In genomic region chr17:8463482-8464128, GRCm38 (mm10) we compare ENCODE assay signal across 8 mouse cellular contexts. TPM values are rescaled to one million over a fixed set of nuclear protein-coding genes. Genes with fewer than 3 reads are reported as not detected.
DNase-seq lines count a peak whose midpoint lies in the region; ATAC-seq and TF ChIP-seq lines count a peak whose summit lies in the region.

No protein-coding gene starts in this region.

- H3K4me1 ChIP-seq in thymus, adult 2 months (replicated peaks; ENCODE audit: control insufficient read depth, insufficient read depth, low read length) = no peaks in the 10 kb centered on the region
- H3K4me1 ChIP-seq in forebrain, embryonic 13.5 days = 0 out of 2 replicates have a peak, but pooled peaks cover 2% of the 10 kb centered on the region
- H3K4me1 ChIP-seq in intestine, embryonic 15.5 days (replicated peaks) = 0 out of 2 replicates have a peak, but pooled peaks cover 2% of the 10 kb centered on the region
- H3K4me1 ChIP-seq in midbrain, embryonic 14.5 days (ENCODE audit: control insufficient read depth, insufficient read depth, low read length) = no peaks in the 10 kb centered on the region

- peak; percentile 46 for DNase-seq in thymus, adult 2 months
- DNase-seq in thymus, adult 18-20 months = no peak
- DNase-seq in c-Kit-positive CD71-positive TER-119-negative erythroid progenitor cells, embryonic 14.5 days (ENCODE audit: low read depth) = peak; percentile 48
- DNase-seq in left cerebral cortex, postnatal 10 days (ENCODE audit: extremely low spot score in 1 of 2, low spot score in 2 of 2) = peak; percentile 53 to 57
- DNase-seq in midbrain, embryonic 14.5 days = peak; percentile 94
- DNase-seq in spleen, postnatal 10 days (ENCODE audit: low spot score in 2 of 2) = peak; percentile 11 to 61

- H3K27ac ChIP-seq in thymus, adult 2 months (ENCODE audit: control insufficient read depth, insufficient read depth, low read length) = no peak overlapping the region
- H3K27ac ChIP-seq in forebrain, embryonic 13.5 days = no peak overlapping the region
- H3K27ac ChIP-seq in intestine, embryonic 15.5 days = no peak overlapping the region
- H3K27ac ChIP-seq in midbrain, embryonic 14.5 days (replicated peaks; ENCODE audit: low read depth, low read length) = no peak overlapping the region

- no peak overlapping the region for H3K9ac ChIP-seq in forebrain, embryonic 13.5 days
- H3K9ac ChIP-seq in intestine, embryonic 15.5 days = no peak overlapping the region
- H3K9ac ChIP-seq in midbrain, embryonic 14.5 days (replicated peaks; ENCODE audit: low read length) = no peak overlapping the region

- ATAC-seq in forebrain, embryonic 13.5 days = peak; percentile 75
- peak; percentile 56; the same call in 1 of the 2 replicates for ATAC-seq in intestine, embryonic 15.5 days
- ATAC-seq in midbrain, embryonic 14.5 days (ENCODE audit: low FRiP score, low TSS enrichment) = peak; percentile 63

- intact Hi-C loops in left cerebral cortex, postnatal 10 days (cut with DNase I) = loop anchor here (5.0 to 10.0 kb wide), 2 partner anchors 201 to 471 kb away; no protein-coding TSS in a partner anchor

- H3K9me3 ChIP-seq in forebrain, embryonic 13.5 days (replicated peaks) = no peaks in the 10 kb centered on the region
- no peaks in the 10 kb centered on the region for H3K9me3 ChIP-seq in intestine, embryonic 15.5 days
- H3K9me3 ChIP-seq in midbrain, embryonic 14.5 days (ENCODE audit: control insufficient read depth, low read length) = no peaks in the 10 kb centered on the region

- no peak overlapping the region for H3K4me3 ChIP-seq in thymus, adult 2 months (ENCODE audit: control insufficient read depth, insufficient read depth, low read length)
- H3K4me3 ChIP-seq in forebrain, embryonic 13.5 days = no peak overlapping the region
- H3K4me3 ChIP-seq in intestine, embryonic 15.5 days (replicated peaks) = no peak overlapping the region
- H3K4me3 ChIP-seq in midbrain, embryonic 14.5 days (replicated peaks; ENCODE audit: low read depth, low read length) = no peak overlapping the region

- 25% methylated on average over 9 of the region's 9 CpGs for WGBS in thymus, adult 2 months
- WGBS in forebrain, embryonic 13.5 days = 28% methylated on average over 9 of the region's 9 CpGs
- 23% methylated on average over 9 of the region's 9 CpGs for WGBS in intestine, embryonic 15.5 days
- WGBS in midbrain, embryonic 14.5 days = 28% methylated on average over 9 of the region's 9 CpGs

- no peaks in the 10 kb centered on the region for H3K36me3 ChIP-seq in thymus, adult 2 months (ENCODE audit: control insufficient read depth, insufficient read depth, low read length)
- no peaks in the 10 kb centered on the region for H3K36me3 ChIP-seq in forebrain, embryonic 13.5 days (ENCODE audit: poor library complexity, severe bottlenecking)
- H3K36me3 ChIP-seq in intestine, embryonic 15.5 days = no peaks in the 10 kb centered on the region
- no peaks in the 10 kb centered on the region for H3K36me3 ChIP-seq in midbrain, embryonic 14.5 days (ENCODE audit: control insufficient read depth, insufficient read depth, low read length)

- no peak for TF ChIP-seq POLR2A in thymus, adult 2 months (IDR thresholded peaks at IDR 0.05; ENCODE audit: control insufficient read depth, extremely low read depth, insufficient read depth, low read length, poor library complexity)

- H3K4me2 ChIP-seq in forebrain, embryonic 13.5 days = no peak overlapping the region
- H3K4me2 ChIP-seq in intestine, embryonic 15.5 days (replicated peaks) = no peak overlapping the region
- H3K4me2 ChIP-seq in midbrain, embryonic 14.5 days (ENCODE audit: low read length) = no peak overlapping the region

- H3K27me3 ChIP-seq in thymus, adult 2 months (ENCODE audit: control insufficient read depth, insufficient read depth, low read length) = no peaks in the 10 kb centered on the region
- peaks cover 18% of the 10 kb centered on the region for H3K27me3 ChIP-seq in forebrain, embryonic 13.5 days
- H3K27me3 ChIP-seq in intestine, embryonic 15.5 days (replicated peaks) = peaks cover 22% of the 10 kb centered on the region
- peaks cover 3% of the 10 kb centered on the region; the same call in 1 of the 2 replicates for H3K27me3 ChIP-seq in midbrain, embryonic 14.5 days (ENCODE audit: control insufficient read depth, insufficient read depth, low read length)

- TF ChIP-seq CTCF in thymus, adult 2 months (IDR thresholded peaks at IDR 0.05; ENCODE audit: borderline replicate concordance, control insufficient read depth, extremely low read depth, insufficient read depth, low read length, poor library complexity) = peak; percentile 44; the same call in 1 of the 2 replicates

RNA-seq across cellular contexts. Expression of gene T, which starts 29.4 kb away (rescaled TPM):
- 0.63 and 1.8 TPM in 2 replicates for polyA plus RNA-seq in thymus, adult 2 months (2012; rRNA removed)
- polyA plus RNA-seq in forebrain, embryonic 13.5 days (2015; fragmentation: Nextera tagmentation; extraction: Ambion mirVana) = 0.28 and 0.70 TPM in 2 replicates
- 0.30 and 0.45 TPM in 2 replicates for polyA plus RNA-seq in intestine, embryonic 15.5 days (2015; fragmentation: Nextera tagmentation; extraction: Ambion mirVana)
- total RNA-seq in left cerebral cortex, postnatal 10 days (2021) = under 1 TPM in 1 of 2 experiments, not detected in 1; 0.51 TPM
- 0.39 and 0.43 TPM in 2 replicates for polyA plus RNA-seq in midbrain, embryonic 14.5 days (2014; fragmentation: Nextera tagmentation; extraction: Ambion mirVana)

Comparison
In these comparisons a context has a peak if more than half of its experiments do, and no peak if none do; other contexts are left out.
1. DNase-seq: peak in thymus, adult 2 months (single experiment), c-Kit-positive CD71-positive TER-119-negative erythroid progenitor cells, embryonic 14.5 days (single experiment), left cerebral cortex, postnatal 10 days (2 of 2), midbrain, embryonic 14.5 days (single experiment) and spleen, postnatal 10 days (2 of 2); none in thymus, adult 18-20 months (0 of 2).
2. Peak in every context shown above with its lines, with median percentiles within 50 percentile points of each other: ATAC-seq.